Mouse (Mus musculus): ENCODE results near the gene Kctd8. TPM values are rescaled to one million over a fixed set of nuclear protein-coding genes. Genes with fewer than 3 reads are reported as not detected.
"Not testable (repeated sequence)": the region's sequence is repeated elsewhere in the genome, so short reads cannot be mapped to it uniquely, and the experiment has no call there.

The Kctd8 gene
- 0.01 TPM in 1 of 2 replicates, not detected in the other for polyA plus RNA-seq (2012; rRNA removed)

DNA sequence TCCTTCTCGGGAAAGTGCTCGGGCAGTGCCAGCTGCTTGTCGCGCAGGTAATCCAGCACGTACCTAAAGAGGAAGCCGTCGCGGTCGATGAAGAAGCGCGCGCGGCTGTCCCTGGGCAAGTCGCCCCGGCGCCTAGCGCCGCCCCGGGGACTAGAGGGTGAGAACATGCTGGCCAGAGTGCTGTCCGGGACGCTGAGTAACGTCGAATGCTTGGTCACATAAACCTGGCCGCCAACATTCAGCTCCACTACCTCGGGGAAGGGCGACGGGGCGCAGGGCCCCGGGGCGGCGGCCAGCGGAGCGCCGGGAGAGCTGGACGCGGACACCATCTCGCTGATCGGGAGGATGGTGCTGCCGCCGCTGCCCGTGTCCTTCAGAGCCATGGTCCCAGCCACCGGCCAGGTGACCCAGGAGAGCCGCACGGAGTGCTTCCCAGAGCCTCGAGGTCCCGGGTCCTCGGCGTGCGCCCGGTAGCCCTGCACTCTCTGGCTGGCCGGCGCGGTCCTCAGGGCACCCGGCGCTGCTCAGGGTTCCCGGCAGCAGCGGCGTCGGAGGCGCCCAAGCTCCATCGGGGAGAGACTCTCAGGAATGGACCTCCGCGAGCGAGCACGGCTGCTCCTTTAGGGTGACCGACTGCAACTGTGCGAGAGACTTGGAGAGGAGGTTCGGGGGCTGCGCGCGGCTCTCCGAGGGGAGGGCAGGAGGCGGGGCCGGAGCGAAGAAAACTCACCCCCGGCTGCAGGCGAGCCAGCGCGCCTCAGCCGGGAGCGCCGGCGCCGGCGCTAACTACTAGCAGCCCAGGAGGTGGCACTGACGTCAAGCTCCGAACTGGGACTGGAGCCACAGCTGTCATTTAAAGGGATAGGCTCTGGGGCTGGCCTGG is at the start of gene Kctd8:
TSS of gene Kctd8 (minus strand) at position 761 of the 883 bp plus-strand sequence.
- DNase-seq (ENCODE audit: low spot score), result peak; percentile 19

DNA sequence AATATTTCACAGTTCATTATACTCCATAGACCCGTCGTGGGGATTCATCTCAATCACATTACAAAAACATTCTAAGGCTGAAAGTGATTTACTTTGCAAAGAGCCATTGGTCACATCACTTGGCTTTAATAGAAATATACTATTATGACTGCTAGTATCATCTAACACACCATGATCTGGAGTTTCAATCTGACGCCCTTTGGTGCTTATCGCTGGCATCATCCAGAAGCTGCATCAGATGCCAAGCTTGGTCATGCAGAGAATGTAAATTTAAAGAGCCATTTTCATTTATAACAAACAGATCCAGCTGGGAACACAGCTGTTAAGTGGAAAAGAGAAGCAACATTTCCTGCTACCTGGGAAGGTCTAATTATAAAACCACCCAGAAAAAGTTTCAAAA is 37.6 kb upstream of the Kctd8 start:
- no peak for DNase-seq (ENCODE audit: low spot score)

DNA sequence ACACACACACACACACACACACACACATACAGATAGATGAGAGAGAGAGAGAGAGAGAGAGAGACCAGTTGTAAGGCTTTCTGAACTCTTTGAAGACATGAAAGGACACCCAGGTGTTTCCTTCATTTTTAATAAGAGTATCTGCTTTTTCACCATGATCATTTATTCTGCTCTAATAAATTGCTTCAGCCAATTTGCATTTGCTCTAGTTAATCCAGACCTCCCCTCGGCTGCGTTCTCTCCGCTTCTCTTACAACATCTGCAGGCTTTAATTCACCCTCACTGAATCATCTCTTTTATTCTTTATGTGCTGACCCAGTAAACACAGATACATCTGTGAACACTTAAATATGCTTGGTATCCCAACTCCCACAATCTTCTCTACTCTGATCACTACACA is 9.1 kb upstream of the Kctd8 start:
- DNase-seq (ENCODE audit: low spot score), result no peak

DNA sequence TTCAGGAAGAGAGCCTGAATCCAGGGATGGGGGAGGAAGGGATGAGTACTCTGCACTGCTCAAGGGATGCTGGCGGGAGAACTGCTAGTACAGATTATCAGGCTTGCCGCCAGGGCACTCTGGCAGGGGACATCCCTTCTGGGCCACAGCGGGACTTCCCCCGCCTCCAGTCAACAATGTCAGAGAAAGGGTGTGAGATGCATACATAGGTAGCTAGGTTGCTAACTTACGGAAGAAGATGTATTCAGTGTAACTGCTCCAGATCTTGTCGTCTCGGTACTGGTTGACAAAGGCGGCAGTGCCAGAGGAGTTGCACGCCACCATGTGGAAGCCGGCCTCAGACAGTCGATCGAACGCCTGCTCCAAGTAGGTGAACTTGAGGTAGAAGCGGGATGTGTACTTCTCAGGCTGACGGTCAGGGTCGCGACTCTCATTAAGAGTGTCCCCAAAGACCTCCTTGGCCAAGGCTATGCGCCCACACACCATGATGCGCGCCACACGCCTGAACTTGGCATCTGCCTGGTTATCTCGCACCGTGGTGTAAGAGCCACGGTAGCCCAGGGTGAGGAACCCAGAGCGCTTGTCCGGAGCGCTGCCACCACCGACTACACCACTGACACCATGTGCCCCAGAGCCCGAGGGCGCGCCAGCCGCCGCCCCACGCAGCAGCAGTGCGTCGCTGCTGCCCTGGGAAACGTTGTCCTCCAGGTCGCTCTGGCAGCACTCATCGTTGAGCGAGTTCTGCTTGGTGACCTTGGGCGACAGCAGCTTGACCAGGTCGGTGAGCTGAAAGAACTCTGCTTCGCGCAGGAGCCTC is 1.2 kb downstream of the Kctd8 start:
- DNase-seq (ENCODE audit: low spot score), result no peak

DNA sequence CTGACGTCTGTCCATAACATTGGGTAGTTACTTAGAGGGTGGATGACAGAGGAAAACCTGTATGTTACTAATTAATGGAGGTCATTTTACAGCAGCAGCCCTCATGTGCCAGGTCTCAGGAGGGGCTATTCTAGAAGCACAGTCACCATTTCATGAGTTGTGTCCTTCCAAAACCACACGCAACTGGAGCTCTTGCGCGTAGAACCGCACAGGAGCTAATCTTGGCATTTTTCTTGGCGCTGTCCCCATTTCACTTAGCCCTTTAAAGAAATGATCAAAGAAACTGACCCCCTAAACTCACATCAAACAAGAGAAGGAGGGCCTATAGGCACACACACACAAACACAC is 1.9 kb downstream of the Kctd8 start:
- no peak for DNase-seq (ENCODE audit: low spot score)

DNA sequence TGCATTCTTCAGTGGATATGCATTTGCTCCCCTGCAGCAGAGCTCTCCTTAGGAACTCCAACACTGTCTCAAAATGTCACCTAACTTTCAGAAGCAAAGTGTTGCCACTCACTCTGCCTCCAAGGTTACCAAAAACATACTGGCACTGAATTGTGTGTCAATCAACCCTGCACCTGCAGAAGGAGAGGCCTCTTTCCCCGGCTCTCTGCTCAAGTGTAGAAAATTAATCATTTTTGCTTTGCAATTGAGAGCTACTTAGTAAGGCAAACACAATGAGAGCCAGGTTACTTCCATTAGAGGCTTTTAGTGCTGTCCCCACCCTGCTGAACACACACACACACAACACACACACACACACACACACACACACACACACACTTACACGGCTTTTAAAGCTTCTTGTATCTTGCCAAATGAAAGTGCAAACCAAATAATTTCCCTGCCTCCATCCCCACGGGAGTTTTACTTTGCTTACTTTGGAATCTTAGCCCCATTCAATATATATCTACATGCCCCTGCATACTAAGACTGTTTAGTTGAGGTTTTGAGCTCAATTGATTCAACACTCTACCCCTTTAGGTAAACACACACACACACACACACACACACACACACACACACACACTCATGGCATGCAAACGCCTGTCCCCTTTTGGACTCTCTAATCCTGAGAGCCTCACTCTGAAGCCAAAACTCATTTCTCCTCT is 2.4 kb downstream of the Kctd8 start:
- no peak for DNase-seq (ENCODE audit: low spot score)

DNA sequence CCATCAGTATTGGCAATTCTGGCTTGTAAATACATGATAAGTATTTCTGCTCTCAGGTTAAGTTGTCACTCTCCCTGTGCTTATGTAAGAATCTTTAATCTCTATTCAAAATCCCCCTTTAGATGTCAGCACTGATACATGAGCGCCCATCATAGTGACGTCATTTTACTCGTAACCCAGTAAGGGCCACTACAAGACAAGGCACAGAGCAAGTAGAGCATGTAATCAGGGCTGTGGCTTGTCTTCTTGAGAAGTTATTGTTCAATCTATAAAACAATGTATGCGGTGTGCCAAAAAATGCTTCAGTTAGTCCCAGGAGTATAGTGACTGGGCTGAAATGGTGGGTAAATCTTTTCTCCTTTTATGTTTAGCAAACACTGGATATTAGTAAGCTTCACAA is 13.9 kb downstream of the Kctd8 start:
- DNase-seq (ENCODE audit: low spot score), result no peak

DNA sequence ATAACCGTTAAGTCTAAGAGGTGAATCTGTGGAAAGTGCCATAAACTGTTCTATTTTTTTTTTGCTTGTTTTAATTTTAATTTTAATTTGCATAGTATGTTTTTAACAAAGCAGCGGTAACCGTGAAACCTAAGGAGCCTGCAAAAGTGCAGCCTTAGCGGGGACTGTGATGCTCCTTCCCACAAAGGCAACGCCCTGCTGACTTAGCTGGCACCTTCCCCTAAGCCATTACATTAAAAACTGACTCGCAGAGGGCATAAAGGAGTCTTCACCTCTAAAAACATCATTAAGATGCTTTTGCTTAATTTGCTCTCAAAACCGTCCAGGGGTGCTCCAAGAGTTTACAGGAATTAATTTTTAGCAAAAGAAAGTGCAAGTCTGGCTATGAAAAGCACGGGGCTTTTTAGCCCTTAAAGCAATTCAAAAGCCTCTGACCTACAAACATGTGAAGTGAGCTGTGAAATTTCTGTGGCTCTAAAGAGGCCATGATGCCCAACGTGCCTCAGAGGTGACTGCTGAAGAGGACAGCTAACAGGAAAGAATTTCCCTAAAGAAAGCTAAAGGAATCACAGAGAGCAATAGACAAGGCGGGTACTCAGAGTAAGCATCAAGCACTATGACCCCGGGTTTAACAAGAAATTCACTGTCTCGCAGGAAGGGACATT is 16.8 kb downstream of the Kctd8 start:
- DNase-seq (ENCODE audit: low spot score), result no peak

DNA sequence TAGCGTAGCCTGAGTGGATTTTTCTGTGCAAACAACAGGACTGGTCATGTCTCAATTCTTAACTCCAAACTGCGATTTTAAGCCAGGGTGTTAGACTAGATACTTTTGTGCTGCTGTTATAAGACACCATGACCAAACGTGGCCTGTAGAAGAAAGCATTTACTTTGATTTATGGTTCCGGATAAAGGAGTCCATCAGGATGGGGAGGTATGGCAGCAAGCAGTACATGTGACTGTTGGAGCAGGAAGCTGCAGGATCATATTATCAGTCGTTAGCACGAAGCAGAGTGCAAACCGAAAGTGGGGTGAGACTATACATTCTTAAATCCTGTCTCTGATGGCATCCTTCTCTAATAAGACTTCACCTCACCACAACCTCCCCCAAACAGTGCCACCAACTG is 28.9 kb downstream of the Kctd8 start:
- DNase-seq (ENCODE audit: low spot score), result no peak

DNA sequence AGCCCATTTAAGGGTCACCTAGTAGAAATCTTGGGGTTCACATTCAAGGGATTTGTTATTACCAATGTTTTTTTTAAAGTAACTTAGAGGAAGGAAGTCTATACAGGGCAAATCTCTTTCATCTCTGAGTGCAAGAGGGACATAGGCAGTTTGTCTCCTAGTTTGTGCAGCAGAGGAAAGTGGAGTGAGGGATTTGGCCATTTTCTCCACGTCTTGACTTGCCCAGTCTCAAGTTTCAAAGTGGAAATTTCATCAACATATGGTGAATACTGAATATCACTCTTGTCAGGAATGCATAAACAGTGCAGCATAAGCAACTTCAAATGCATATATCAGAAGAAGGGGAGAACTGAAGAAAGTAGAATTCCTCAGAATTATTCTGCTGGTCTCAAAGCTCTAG is 39.8 kb downstream of the Kctd8 start:
- DNase-seq (ENCODE audit: low spot score), result no peak

DNA sequence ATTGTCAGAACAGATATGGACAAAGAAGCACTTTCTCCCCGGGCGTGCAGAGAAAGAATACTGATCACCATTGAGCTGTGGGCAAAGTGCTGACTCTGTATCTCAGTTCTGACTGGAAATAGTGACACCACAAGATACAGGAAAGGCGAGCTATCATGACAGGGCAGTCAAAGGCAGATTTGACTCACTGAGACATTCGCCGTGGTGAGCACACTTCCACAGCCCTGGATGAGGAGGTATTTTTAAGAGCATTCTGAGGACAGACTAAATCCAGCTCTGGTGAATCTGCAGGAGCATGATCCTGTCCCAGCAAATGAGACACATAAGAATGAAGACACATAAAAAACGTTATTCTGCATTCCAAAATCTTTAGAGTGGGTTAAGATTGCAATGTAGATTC is 49.1 kb downstream of the Kctd8 start:
- no peak for DNase-seq (ENCODE audit: low spot score)

DNA sequence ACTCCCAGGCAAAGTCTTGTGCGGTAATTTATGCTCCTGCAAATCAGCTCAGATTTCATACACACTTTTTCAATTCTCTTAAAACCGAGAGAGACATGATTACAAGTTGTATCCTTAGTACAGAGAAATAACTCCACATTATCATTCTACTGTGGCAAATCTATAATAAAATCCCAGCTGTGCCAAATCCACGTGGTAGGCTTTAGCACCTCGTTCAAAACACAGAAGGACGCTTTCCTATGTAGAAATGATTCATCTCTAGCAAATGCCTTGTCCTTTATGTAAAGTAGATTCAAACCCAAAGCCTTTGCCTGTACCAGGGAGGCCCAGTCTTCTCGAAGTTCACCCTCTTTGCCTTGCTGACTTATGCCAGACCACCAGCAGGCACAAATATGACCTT is 57.1 kb downstream of the Kctd8 start:
- no peak for DNase-seq (ENCODE audit: low spot score)

DNA sequence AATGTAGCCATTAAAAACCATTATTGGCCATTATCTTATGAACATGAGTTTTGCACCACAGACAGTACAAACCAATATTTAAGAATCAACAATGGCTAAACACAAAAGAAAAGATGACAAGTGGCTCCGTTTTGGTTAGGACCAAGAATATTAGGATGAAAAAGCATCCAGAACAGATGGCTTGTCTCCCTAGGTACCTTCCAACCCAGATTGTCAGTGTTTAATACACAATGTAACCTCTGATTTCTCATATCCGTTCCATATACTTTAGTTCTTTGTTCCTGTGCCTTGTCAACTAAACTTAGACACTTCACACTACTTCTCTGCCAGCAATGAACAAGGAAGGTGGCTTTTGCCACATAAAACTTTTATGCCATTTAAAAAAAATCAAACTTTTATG is 89.1 kb downstream of the Kctd8 start:
- no peak for DNase-seq (ENCODE audit: low spot score)

DNA sequence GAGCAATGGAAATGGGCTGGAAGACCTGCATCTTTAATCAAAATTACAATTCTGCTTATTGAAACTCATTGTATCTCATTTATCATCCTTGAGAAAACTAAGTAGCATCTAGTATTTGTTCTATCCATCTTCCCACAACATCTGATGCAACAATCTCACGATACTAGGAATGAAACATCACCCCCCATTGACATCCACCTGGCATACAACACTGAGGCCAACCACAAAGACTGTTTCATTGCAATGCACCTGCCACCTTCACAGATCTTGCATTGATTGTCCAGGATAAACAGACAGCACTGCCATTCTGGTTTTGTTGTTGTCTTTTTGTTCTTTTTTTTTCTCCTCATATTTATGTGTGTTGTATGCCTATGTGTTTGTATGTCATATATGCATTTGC is 99.5 kb downstream of the Kctd8 start:
- DNase-seq (ENCODE audit: low spot score), result no peak

DNA sequence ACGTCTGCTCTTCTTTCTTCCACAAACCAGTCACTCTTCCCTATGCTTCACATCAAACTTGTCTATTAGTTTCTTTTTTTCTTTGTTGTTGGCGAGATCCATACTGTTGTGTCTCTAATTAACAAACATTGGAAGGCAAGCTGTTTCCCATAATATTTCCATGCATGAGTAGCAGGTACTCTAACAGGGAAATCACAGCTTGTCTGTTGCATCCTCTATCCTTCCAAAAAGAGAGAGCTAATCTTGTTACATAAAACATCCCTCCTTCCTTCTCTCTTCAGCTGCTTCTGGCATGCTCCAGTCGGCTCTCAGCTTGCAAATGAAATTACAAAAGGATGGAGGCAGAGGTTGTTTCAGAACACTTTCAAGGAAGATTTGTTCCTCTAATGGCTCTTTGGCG is 107.9 kb downstream of the Kctd8 start:
- DNase-seq (ENCODE audit: low spot score), result no peak

DNA sequence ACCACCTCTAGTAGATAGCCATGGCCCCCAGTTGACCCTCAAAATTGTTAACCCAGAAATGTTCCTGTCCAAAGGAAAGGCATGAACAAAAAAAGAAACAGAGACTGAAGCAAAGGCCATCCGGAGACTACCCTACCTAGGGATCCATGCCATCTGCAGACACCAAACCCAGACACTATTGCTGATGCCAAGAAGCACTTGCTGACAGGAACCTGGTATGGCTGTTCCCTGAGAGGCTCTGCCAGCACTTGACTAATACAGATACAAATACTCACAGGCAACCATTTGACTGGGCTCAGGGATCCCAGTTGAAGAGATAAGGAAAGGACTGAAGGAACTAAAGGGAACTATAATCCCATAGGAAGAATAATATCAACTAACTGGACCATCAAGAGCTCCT is 109.8 kb downstream of the Kctd8 start:
- DNase-seq (ENCODE audit: low spot score), result not testable (repeated sequence)

DNA sequence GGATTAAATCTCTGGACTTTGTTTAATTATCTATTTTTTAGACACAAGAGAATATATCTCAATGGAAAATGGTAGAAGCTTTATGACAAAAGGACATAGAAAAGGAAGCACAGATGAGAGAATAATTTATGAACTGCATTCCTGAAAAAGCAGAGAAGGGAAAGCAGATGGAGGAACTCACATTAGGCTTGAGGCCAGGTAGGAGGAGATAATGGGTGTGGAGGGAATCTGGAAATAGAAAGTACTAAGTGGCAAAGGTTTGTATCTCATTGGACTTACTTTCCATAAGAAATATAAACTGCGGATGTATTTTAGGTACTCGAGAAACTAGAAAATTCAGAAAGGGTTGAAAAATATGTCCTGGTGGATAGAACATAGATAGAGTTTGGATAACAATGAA is 114.3 kb downstream of the Kctd8 start:
- no peak for DNase-seq (ENCODE audit: low spot score)

DNA sequence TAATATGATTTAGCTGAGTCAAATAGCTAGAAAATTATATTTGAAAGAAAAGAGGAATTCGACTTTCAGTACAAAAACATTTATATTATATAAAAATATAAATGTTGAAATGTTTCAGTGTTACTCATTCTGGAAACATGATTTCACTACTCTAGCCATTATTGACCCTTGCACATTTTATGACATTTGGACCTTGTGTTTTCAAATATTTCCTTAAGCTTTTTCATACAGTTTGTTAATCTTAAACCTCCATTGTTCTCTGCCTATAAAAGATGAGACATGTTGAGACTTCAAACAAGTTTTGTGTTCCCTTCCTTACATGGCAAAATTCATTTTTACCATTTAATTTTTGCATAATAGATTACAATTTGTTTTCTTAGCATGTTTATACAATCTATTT is 118.9 kb downstream of the Kctd8 start:
- no peak for DNase-seq (ENCODE audit: low spot score)

DNA sequence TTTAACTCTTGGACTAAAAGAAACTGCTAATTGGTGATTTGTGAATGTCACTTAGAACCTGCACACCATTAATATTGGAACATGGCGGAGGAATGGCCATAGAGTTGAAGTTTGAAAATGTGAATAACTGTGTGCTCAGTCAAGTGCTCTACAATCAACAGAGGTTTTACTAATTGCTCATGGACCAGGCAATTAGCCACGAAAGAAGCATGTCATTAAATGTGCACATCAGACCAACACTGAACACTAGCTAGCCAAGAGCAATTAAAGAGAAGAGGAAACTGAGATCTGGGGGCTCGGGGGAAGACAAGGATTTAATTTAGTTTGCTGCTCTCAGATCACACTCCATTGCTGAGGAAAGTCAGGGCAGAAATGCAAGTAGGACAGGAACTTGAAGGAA is 126.3 kb downstream of the Kctd8 start:
- DNase-seq (ENCODE audit: low spot score), result no peak

DNA sequence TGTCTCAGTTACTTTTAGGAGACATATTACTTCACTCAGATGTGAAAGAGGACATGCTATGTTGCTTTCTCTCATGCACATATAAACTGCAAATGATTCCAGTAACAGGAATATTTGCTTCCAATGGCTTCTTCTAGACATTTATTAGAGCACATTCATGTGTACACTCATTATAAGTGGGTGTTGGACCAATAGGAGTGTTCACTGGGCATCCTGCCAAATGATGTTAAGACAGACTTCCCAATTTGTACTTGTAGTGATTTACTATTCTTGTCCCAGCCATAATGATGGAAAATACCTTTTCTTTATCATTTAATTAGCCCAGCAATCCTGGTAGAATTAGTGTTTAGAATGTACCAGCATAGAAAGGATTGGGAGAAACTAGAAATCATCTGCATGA is 132.1 kb downstream of the Kctd8 start:
- DNase-seq (ENCODE audit: low spot score), result no peak

DNA sequence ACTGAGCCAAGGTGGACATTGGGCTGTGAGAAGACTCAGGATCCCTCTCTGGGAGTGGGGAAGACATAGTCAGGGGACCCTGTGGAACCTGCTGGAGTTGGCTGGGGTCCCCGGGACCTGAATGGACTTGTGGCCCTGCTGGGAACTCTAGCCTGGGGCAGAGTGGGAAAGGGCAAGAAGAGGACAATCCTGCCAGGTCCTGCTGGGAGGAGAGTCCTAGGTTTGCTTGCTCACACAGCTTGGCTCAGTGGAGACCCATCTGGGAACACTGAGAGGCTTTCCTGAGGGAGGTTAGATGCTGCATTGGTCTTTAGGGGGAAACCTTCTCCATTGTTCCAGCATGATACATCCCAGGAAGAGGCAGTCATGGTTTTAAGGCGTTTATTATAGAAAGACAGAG is 133.8 kb downstream of the Kctd8 start:
- no peak for DNase-seq (ENCODE audit: low spot score)

DNA sequence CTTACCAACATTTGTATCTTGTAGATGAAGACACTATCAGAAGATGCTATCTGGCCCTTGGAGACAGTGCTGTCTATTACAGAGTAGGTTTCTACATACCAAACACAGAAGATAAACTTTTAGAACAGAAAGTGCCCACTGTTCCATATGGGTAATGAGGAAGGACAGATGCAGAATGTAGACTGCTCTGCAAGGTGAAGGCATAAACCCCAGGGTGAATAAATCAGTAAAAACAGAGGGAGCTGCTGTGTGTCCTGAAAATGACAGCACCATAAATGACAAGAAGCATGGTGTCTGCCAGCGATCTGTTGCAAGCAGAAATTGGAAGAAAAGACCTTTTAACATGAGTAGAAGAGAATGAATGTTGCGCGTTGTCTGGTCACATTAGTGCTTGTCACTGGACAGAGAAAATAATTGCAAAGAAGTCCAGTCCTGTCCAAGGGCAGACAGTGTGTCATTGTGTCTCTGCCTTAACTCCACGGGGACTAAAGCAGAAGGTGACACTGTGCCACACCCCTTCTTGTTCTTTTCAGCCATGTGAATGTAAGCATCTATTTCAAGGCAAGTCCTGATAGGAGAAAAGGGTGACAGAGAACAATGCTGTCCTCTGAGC is 181.5 kb downstream of the Kctd8 start:
- no peak for DNase-seq (ENCODE audit: low spot score)

All from urinary bladder, adult 2 months (tissue).